Mouse (Mus musculus): ENCODE data around the gene Kcnab1. TPM values are rescaled to one million over a fixed set of nuclear protein-coding genes. Genes with fewer than 3 reads are reported as not detected.

Kcnab1 gene
- polyA plus RNA-seq, 1 experiment from 2014 or later: 1.6 TPM

DNA sequence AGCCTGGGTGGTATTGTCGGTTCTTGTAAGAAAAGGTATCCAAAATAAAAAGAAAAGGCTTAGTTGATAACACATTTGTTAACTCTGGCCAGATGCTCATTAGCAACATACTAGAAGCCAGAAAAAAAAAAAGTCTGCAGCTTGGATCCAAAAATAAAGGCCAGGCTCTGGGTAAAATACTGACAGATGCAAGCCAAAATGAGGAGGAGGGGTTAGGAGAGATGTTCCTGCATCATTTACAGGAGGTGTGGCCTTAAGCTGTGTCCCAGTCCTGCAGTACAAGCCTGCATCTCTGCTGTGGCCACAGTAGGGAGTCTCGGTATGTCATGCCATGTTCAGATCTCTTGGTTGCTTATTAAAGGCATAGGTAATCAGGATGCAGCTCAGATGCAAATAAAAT is 179.8 kb downstream of the Kcnab1 start:
- H3K9ac ChIP-seq (ENCODE audit: low read depth, low read length): no peak overlapping the region
- no peak overlapping the region for H3K4me3 ChIP-seq (ENCODE audit: low read depth, low read length)
- H3K4me1 ChIP-seq (replicated peaks; ENCODE audit: control insufficient read depth, insufficient read depth, low read length): no peaks in the 10 kb centered on the region
- 81% methylated on average over 2 of the region's 2 CpGs for WGBS
- ATAC-seq: no peak
- TF ChIP-seq CTCF (IDR thresholded peaks at IDR 0.05; ENCODE audit: low read depth): no peak
- no peaks in the 10 kb centered on the region for H3K27me3 ChIP-seq (replicated peaks; ENCODE audit: control insufficient read depth, insufficient read depth, low read length)
- no peak overlapping the region for H3K27ac ChIP-seq (ENCODE audit: low read depth, low read length)
- no peaks in the 10 kb centered on the region for H3K36me3 ChIP-seq (ENCODE audit: control insufficient read depth, insufficient read depth)
- H3K4me2 ChIP-seq (replicated peaks; ENCODE audit: low read depth): no peak overlapping the region
- H3K9me3 ChIP-seq (ENCODE audit: control insufficient read depth): no peaks in the 10 kb centered on the region

- no peak overlapping the region for H3K4me3 ChIP-seq (ENCODE audit: low read depth, low read length)
- ATAC-seq: no peak
- no peaks in the 10 kb centered on the region for H3K4me1 ChIP-seq (replicated peaks; ENCODE audit: control insufficient read depth, insufficient read depth, low read length)
- no peak overlapping the region for H3K4me2 ChIP-seq (replicated peaks; ENCODE audit: low read depth)
- H3K27me3 ChIP-seq (replicated peaks; ENCODE audit: control insufficient read depth, insufficient read depth, low read length): no peaks in the 10 kb centered on the region
- no peaks in the 10 kb centered on the region for H3K9me3 ChIP-seq (ENCODE audit: control insufficient read depth)
- no peak for TF ChIP-seq CTCF (IDR thresholded peaks at IDR 0.05; ENCODE audit: low read depth)
- WGBS: 65% methylated on average over 4 of the region's 4 CpGs
- no peak overlapping the region for H3K9ac ChIP-seq (ENCODE audit: low read depth, low read length)
- no peaks in the 10 kb centered on the region for H3K36me3 ChIP-seq (ENCODE audit: control insufficient read depth, insufficient read depth)
- H3K27ac ChIP-seq (ENCODE audit: low read depth, low read length): no peak overlapping the region
Observed at GRCm38 (mm10) chr3:65296996-65297395, 187.8 kb downstream of the Kcnab1 start.

- Histone ChIP-seq H3K27me3 (replicated peaks; ENCODE audit: control insufficient read depth, insufficient read depth, low read length) (no peaks in the 10 kb centered on the region), H3K4me1 (replicated peaks; ENCODE audit: control insufficient read depth, insufficient read depth, low read length) (no peaks in the 10 kb centered on the region), H3K27ac (ENCODE audit: low read depth, low read length) (no peak overlapping the region), H3K4me3 (ENCODE audit: low read depth, low read length) (no peak overlapping the region), H3K9me3 (ENCODE audit: control insufficient read depth) (no peaks in the 10 kb centered on the region), H3K4me2 (replicated peaks; ENCODE audit: low read depth) (no peak overlapping the region), H3K9ac (ENCODE audit: low read depth, low read length) (no peak overlapping the region), H3K36me3 (ENCODE audit: control insufficient read depth, insufficient read depth) (no peaks in the 10 kb centered on the region)
- 89% methylated on average over 4 of the region's 4 CpGs for WGBS
- no peak for TF ChIP-seq CTCF (IDR thresholded peaks at IDR 0.05; ENCODE audit: low read depth)
- ATAC-seq: no peak
Observed at GRCm38 (mm10) chr3:65299205-65299604, 190.0 kb downstream of the Kcnab1 start.

GRCm38 (mm10) chr3:65301531-65301930 is 192.3 kb downstream of the Kcnab1 start:
- Histone ChIP-seq H3K27me3 (replicated peaks; ENCODE audit: control insufficient read depth, insufficient read depth, low read length) (no peaks in the 10 kb centered on the region), H3K36me3 (ENCODE audit: control insufficient read depth, insufficient read depth) (no peaks in the 10 kb centered on the region), H3K9me3 (ENCODE audit: control insufficient read depth) (no peaks in the 10 kb centered on the region), H3K4me3 (ENCODE audit: low read depth, low read length) (no peak overlapping the region), H3K4me2 (replicated peaks; ENCODE audit: low read depth) (no peak overlapping the region), H3K9ac (ENCODE audit: low read depth, low read length) (no peak overlapping the region), H3K4me1 (replicated peaks; ENCODE audit: control insufficient read depth, insufficient read depth, low read length) (no peaks in the 10 kb centered on the region), H3K27ac (ENCODE audit: low read depth, low read length) (no peak overlapping the region)
- no peak for TF ChIP-seq CTCF (IDR thresholded peaks at IDR 0.05; ENCODE audit: low read depth)
- no peak for ATAC-seq
- WGBS: 60% methylated on average over 3 of the region's 3 CpGs

- H3K36me3 ChIP-seq (ENCODE audit: control insufficient read depth, insufficient read depth): no peaks in the 10 kb centered on the region
- no peak overlapping the region for H3K4me3 ChIP-seq (ENCODE audit: low read depth, low read length)
- H3K4me1 ChIP-seq (replicated peaks; ENCODE audit: control insufficient read depth, insufficient read depth, low read length): no peaks in the 10 kb centered on the region
- no peaks in the 10 kb centered on the region for H3K9me3 ChIP-seq (ENCODE audit: control insufficient read depth)
- TF ChIP-seq CTCF (IDR thresholded peaks at IDR 0.05; ENCODE audit: low read depth): no peak
- H3K27ac ChIP-seq (ENCODE audit: low read depth, low read length): no peak overlapping the region
- no peak overlapping the region for H3K4me2 ChIP-seq (replicated peaks; ENCODE audit: low read depth)
- H3K9ac ChIP-seq (ENCODE audit: low read depth, low read length): no peak overlapping the region
- no peak for ATAC-seq
- WGBS: 24% methylated on average over 5 of the region's 5 CpGs
- H3K27me3 ChIP-seq (replicated peaks; ENCODE audit: control insufficient read depth, insufficient read depth, low read length): no peaks in the 10 kb centered on the region
Observed at GRCm38 (mm10) chr3:65302559-65302958, 193.4 kb downstream of the Kcnab1 start.

- H3K4me2 ChIP-seq (replicated peaks; ENCODE audit: low read depth): no peak overlapping the region
- H3K27me3 ChIP-seq (replicated peaks; ENCODE audit: control insufficient read depth, insufficient read depth, low read length): no peaks in the 10 kb centered on the region
- H3K4me3 ChIP-seq (ENCODE audit: low read depth, low read length): no peak overlapping the region
- WGBS: 68% methylated on average over 6 of the region's 6 CpGs
- TF ChIP-seq CTCF (IDR thresholded peaks at IDR 0.05; ENCODE audit: low read depth): no peak
- H3K36me3 ChIP-seq (ENCODE audit: control insufficient read depth, insufficient read depth): no peaks in the 10 kb centered on the region
- no peaks in the 10 kb centered on the region for H3K9me3 ChIP-seq (ENCODE audit: control insufficient read depth)
- H3K27ac ChIP-seq (ENCODE audit: low read depth, low read length): no peak overlapping the region
- ATAC-seq: no peak
- no peak overlapping the region for H3K9ac ChIP-seq (ENCODE audit: low read depth, low read length)
- H3K4me1 ChIP-seq (replicated peaks; ENCODE audit: control insufficient read depth, insufficient read depth, low read length): no peaks in the 10 kb centered on the region
Observed at GRCm38 (mm10) chr3:65315837-65316236, 206.7 kb downstream of the Kcnab1 start.

- no peak overlapping the region for H3K27ac ChIP-seq (ENCODE audit: low read depth, low read length)
- no peaks in the 10 kb centered on the region for H3K36me3 ChIP-seq (ENCODE audit: control insufficient read depth, insufficient read depth)
- H3K27me3 ChIP-seq (replicated peaks; ENCODE audit: control insufficient read depth, insufficient read depth, low read length): no peaks in the 10 kb centered on the region
- no peaks in the 10 kb centered on the region for H3K4me1 ChIP-seq (replicated peaks; ENCODE audit: control insufficient read depth, insufficient read depth, low read length)
- no peak overlapping the region for H3K4me2 ChIP-seq (replicated peaks; ENCODE audit: low read depth)
- H3K9me3 ChIP-seq (ENCODE audit: control insufficient read depth): no peaks in the 10 kb centered on the region
- no peak for TF ChIP-seq CTCF (IDR thresholded peaks at IDR 0.05; ENCODE audit: low read depth)
- H3K4me3 ChIP-seq (ENCODE audit: low read depth, low read length): no peak overlapping the region
- no peak overlapping the region for H3K9ac ChIP-seq (ENCODE audit: low read depth, low read length)
- ATAC-seq: no peak
Observed at GRCm38 (mm10) chr3:65316738-65317137, 207.6 kb downstream of the Kcnab1 start.

Data from intestine, postnatal 0 days (tissue).